Mouse (Mus musculus) stomach, postnatal 0 days (tissue): ENCODE measurements around the gene Tubb4b.

Experiments used
- CTCF ChIP-seq: IDR thresholded peaks from 2 replicates; pipeline ENCODE4 v1.5.1; 2016; ENCODE audit warnings: antibody characterized with exemption, low read depth, mild to moderate bottlenecking, moderate library complexity
- EP300 ChIP-seq: optimal IDR thresholded peaks from 2 replicates; pipeline ENCODE3; 2016; ENCODE audit warnings: antibody characterized with exemption

DNA sequence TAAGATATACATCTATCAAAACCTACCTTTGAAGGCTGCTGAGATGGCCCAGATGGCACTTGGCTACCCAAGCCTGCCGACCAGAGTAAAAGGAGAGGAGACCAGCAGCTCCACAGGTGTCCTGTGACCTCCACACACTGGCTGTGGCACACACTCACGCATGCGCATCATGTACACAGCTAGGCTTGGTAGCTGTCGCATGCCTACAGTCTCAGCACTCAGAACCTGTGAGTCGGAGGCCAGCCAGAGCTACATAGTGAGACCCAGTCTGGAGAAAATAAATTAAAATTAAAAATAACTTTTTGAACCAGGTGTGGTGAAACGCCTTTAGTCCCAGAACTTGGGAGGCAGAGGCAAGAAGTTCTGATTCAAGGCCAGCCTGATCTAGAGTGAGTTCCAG, 36.7 kb downstream of the Tubb4b start:
- no peak for TF ChIP-seq CTCF
- TF ChIP-seq EP300 = no peak
